Mouse (Mus musculus) heart, postnatal 0 days (tissue): ENCODE measurements around the gene Snx13.

Source experiments
- CTCF ChIP-seq: IDR thresholded peaks from 2 replicates; pipeline ENCODE4 v1.5.1; 2016; ENCODE audit warnings: antibody characterized with exemption, control low read depth, low read depth
- EP300 ChIP-seq: IDR thresholded peaks from 2 replicates; pipeline ENCODE4 v1.6.1; 2016; ENCODE audit warnings: antibody characterized with exemption, low read depth

- TF ChIP-seq CTCF (no peak), EP300 (peak; percentile 55; the same call in 1 of the 2 replicates)
Observed at GRCm38 (mm10) chr12:35046999-35047319, at the start of gene Snx13.
